In genomic region chr10:52234654-52234981, GRCm38 (mm10) we compare ENCODE assay signal across 8 mouse cellular contexts. TPM values are rescaled to one million over a fixed set of nuclear protein-coding genes. Genes with fewer than 3 reads are reported as not detected.
DNase-seq lines count a peak whose midpoint lies in the region; ATAC-seq lines count a peak whose summit lies in the region.

No protein-coding gene starts in this region.

- peaks cover 21% of the 10 kb centered on the region for H3K4me1 ChIP-seq in kidney, embryonic 16.5 days (ENCODE audit: insufficient read depth, low read length)
- peaks cover 12% of the 10 kb centered on the region for H3K4me1 ChIP-seq in embryonic facial prominence, embryonic 10.5 days
- peaks cover 12% of the 10 kb centered on the region for H3K4me1 ChIP-seq in hindbrain, embryonic 16.5 days (ENCODE audit: control insufficient read depth, insufficient read depth, low read depth, low read length)
- peaks cover 13% of the 10 kb centered on the region for H3K4me1 ChIP-seq in midbrain, embryonic 15.5 days

- H3K4me2 ChIP-seq in kidney, embryonic 16.5 days (replicated peaks; ENCODE audit: low read depth, low read length): peak overlapping the region; percentile 68
- H3K4me2 ChIP-seq in hindbrain, embryonic 16.5 days (ENCODE audit: low read length): peak overlapping the region; percentile 92
- H3K4me2 ChIP-seq in midbrain, embryonic 15.5 days: peak overlapping the region; percentile 70

- no peaks in the 10 kb centered on the region for H3K27me3 ChIP-seq in kidney, embryonic 16.5 days (ENCODE audit: insufficient read depth, low read length)
- H3K27me3 ChIP-seq in embryonic facial prominence, embryonic 10.5 days (replicated peaks; ENCODE audit: low read depth, poor library complexity, severe bottlenecking): peaks cover 7% of the 10 kb centered on the region; the same call in 1 of the 2 replicates
- no peaks in the 10 kb centered on the region for H3K27me3 ChIP-seq in hindbrain, embryonic 16.5 days (replicated peaks; ENCODE audit: control insufficient read depth, insufficient read depth, low read length)
- no peaks in the 10 kb centered on the region for H3K27me3 ChIP-seq in midbrain, embryonic 15.5 days (replicated peaks)

- H3K36me3 ChIP-seq in kidney, embryonic 16.5 days (ENCODE audit: insufficient read depth, low read length): no peaks in the 10 kb centered on the region
- H3K36me3 ChIP-seq in embryonic facial prominence, embryonic 10.5 days (replicated peaks): 0 out of 2 replicates have a peak, but pooled peaks cover 7% of the 10 kb centered on the region
- no peaks in the 10 kb centered on the region for H3K36me3 ChIP-seq in hindbrain, embryonic 16.5 days (ENCODE audit: control insufficient read depth, insufficient read depth, low read length)
- H3K36me3 ChIP-seq in midbrain, embryonic 15.5 days (replicated peaks): no peaks in the 10 kb centered on the region

- DNase-seq in kidney, adult 8-10 months: no peak
- no peak for DNase-seq in embryonic facial prominence, embryonic 10.5 days (ENCODE audit: low spot score)
- no peak for DNase-seq in testis, postnatal 14 days (ENCODE audit: low spot score)
- no peak for DNase-seq in testis, postnatal 10 days (ENCODE audit: low spot score)
- DNase-seq in B cell, adult 2 months: no peak

- no peak for ATAC-seq in kidney, embryonic 16.5 days (ENCODE audit: low FRiP score, low TSS enrichment)
- ATAC-seq in hindbrain, embryonic 16.5 days: no peak
- ATAC-seq in midbrain, embryonic 15.5 days (replicated peaks): no peak

- H3K9me3 ChIP-seq in kidney, embryonic 16.5 days (ENCODE audit: low read length): no peaks in the 10 kb centered on the region
- no peaks in the 10 kb centered on the region for H3K9me3 ChIP-seq in embryonic facial prominence, embryonic 10.5 days
- no peaks in the 10 kb centered on the region for H3K9me3 ChIP-seq in hindbrain, embryonic 16.5 days (ENCODE audit: control insufficient read depth, low read length)
- no peaks in the 10 kb centered on the region for H3K9me3 ChIP-seq in midbrain, embryonic 15.5 days

- H3K27ac ChIP-seq in kidney, embryonic 16.5 days (ENCODE audit: low read length): no peak overlapping the region
- H3K27ac ChIP-seq in embryonic facial prominence, embryonic 10.5 days (replicated peaks): peak overlapping the region; percentile 91
- H3K27ac ChIP-seq in hindbrain, embryonic 16.5 days (ENCODE audit: low read depth, low read length): no peak overlapping the region
- H3K27ac ChIP-seq in midbrain, embryonic 15.5 days: no peak overlapping the region

- WGBS in kidney, embryonic 16.5 days: 18% methylated on average over 7 of the region's 7 CpGs
- 28% methylated on average over 7 of the region's 7 CpGs for WGBS in embryonic facial prominence, embryonic 10.5 days
- WGBS in hindbrain, embryonic 16.5 days: 9% methylated on average over 7 of the region's 7 CpGs
- 7% methylated on average over 7 of the region's 7 CpGs for WGBS in midbrain, embryonic 15.5 days

- H3K9ac ChIP-seq in kidney, embryonic 16.5 days (replicated peaks; ENCODE audit: low read length): peak overlapping the region; percentile 87
- H3K9ac ChIP-seq in hindbrain, embryonic 16.5 days (ENCODE audit: low read depth, low read length): no peak overlapping the region; the same call in 1 of the 2 replicates
- peak overlapping the region; percentile 86; the same call in 1 of the 2 replicates for H3K9ac ChIP-seq in midbrain, embryonic 15.5 days

- H3K4me3 ChIP-seq in kidney, embryonic 16.5 days (ENCODE audit: low read length): peak overlapping the region; percentile 81
- H3K4me3 ChIP-seq in embryonic facial prominence, embryonic 10.5 days: peak overlapping the region; percentile 80
- H3K4me3 ChIP-seq in hindbrain, embryonic 16.5 days (ENCODE audit: low read length): peak overlapping the region; percentile 69
- peak overlapping the region; percentile 98 for H3K4me3 ChIP-seq in midbrain, embryonic 15.5 days

RNA-seq across cellular contexts. Expression of gene Dcbld1, which starts 1.2 kb away (rescaled TPM):
- 32.5 and 33.2 TPM in 2 replicates for polyA plus RNA-seq in kidney, embryonic 16.5 days (2015; fragmentation: Nextera tagmentation; extraction: Ambion mirVana)
- polyA plus RNA-seq in embryonic facial prominence, embryonic 10.5 days (2016; fragmentation: Nextera tagmentation; extraction: Ambion mirVana): 23.3 and 24.2 TPM in 2 replicates
- 21.0 and 23.2 TPM in 2 replicates for polyA plus RNA-seq in hindbrain, embryonic 16.5 days (2015; fragmentation: Nextera tagmentation; extraction: Ambion mirVana)
- polyA plus RNA-seq in midbrain, embryonic 15.5 days (2015; fragmentation: Nextera tagmentation; extraction: Ambion mirVana): 16.8 and 17.3 TPM in 2 replicates

RNA-seq across cellular contexts. Expression of gene Ros1, which starts 39.6 kb away (rescaled TPM):
- polyA plus RNA-seq in kidney, embryonic 16.5 days (2015; fragmentation: Nextera tagmentation; extraction: Ambion mirVana): 1.7 and 2.1 TPM in 2 replicates
- not detected in 2 replicates for polyA plus RNA-seq in embryonic facial prominence, embryonic 10.5 days (2016; fragmentation: Nextera tagmentation; extraction: Ambion mirVana)
- not detected in 2 replicates for polyA plus RNA-seq in hindbrain, embryonic 16.5 days (2015; fragmentation: Nextera tagmentation; extraction: Ambion mirVana)
- polyA plus RNA-seq in midbrain, embryonic 15.5 days (2015; fragmentation: Nextera tagmentation; extraction: Ambion mirVana): not detected in 2 replicates
